Mouse (Mus musculus): ENCODE data around the gene Gon7.

DNA sequence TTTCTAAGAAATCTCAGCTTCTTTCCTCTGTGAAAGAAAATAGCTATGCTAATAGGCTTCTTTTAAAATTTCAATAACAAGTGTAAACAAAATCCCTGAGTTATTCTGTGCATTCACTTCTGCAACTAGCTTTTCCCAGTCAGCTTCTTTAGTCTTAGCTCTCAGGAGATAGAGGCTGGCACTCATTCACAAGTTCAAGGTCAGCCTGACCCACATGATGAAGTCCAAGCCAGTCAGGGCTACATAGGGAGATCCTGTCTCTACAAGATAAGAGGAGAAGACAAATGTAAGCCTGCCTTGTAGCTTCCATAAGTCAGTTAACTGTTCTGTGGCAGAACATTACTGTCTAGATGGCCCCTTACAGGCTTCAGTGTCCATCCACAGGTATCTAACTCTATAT, 6.1 kb upstream of the Gon7 start:
- no peak for TF ChIP-seq CTCF (IDR thresholded peaks at IDR 0.05; ENCODE audit: extremely low read depth, insufficient read length, insufficient replicate concordance, low read depth, low read length)
- TF ChIP-seq POLR2A (IDR thresholded peaks at IDR 0.05; ENCODE audit: low read depth, low read length), result no peak
